Mouse (Mus musculus) forebrain, embryonic 11.5 days (tissue): ENCODE measurements around the gene Kdm4b. TPM values are rescaled to one million over a fixed set of nuclear protein-coding genes. Genes with fewer than 3 reads are reported as not detected.

Experiments used
- ATAC-seq: fragments of 200-750 bp; cut with Nextera tagmentation; replicated peaks from 2 replicates; pipeline ENCODE4 v1.8.0; 2017; ENCODE audit warnings: moderate TSS enrichment; ENCODE audit not compliant: low FRiP score
- DNase-seq: peaks from one replicate; pipeline ENCODE4 v3.0.0-alpha.2; 2017; ENCODE audit warnings: low spot score
- H3K27ac ChIP-seq: fragments of 300-500 bp; sonication (generic); 2 replicates; pipeline ENCODE4 v1.5.1; 2014; ENCODE audit warnings: low read depth, low read length
- H3K27me3 ChIP-seq: fragments of 300-500 bp; sonication (generic); 2 replicates; pipeline ENCODE4 v1.6.1; 2014; ENCODE audit warnings: mild to moderate bottlenecking, low read length, mixed read lengths; ENCODE audit not compliant: control insufficient read depth, insufficient read depth
- H3K36me3 ChIP-seq: fragments of 300-500 bp; sonication (generic); 2 replicates; pipeline ENCODE4 v1.6.1; 2014; ENCODE audit warnings: mild to moderate bottlenecking, low read length, moderate library complexity, mixed read lengths; ENCODE audit not compliant: control insufficient read depth, insufficient read depth
- H3K4me1 ChIP-seq: fragments of 300-500 bp; sonication (generic); replicated peaks from 2 replicates; pipeline ENCODE4 v1.6.1; 2014; ENCODE audit warnings: low read length, mixed read lengths; ENCODE audit not compliant: control insufficient read depth, insufficient read depth
- H3K4me2 ChIP-seq: fragments of 300-500 bp; sonication (generic); 2 replicates; pipeline ENCODE4 v1.6.1; 2014; ENCODE audit warnings: low read depth, mild to moderate bottlenecking, low read length, moderate library complexity, mixed read lengths; ENCODE audit not compliant: severe bottlenecking
- H3K4me3 ChIP-seq: fragments of 300-500 bp; sonication (generic); 2 replicates; pipeline ENCODE4 v1.5.1; 2014; ENCODE audit warnings: low read depth, low read length
- H3K9ac ChIP-seq: fragments of 300-500 bp; sonication (generic); 2 replicates; pipeline ENCODE4 v1.6.1; 2014; ENCODE audit warnings: low read length
- H3K9me3 ChIP-seq: fragments of 300-500 bp; sonication (generic); 2 replicates; pipeline ENCODE4 v1.6.1; 2016; ENCODE audit warnings: low read length, mixed read lengths; ENCODE audit not compliant: control insufficient read depth
- WGBS: fragments of 180-500 bp; shearing (Covaris S2); extraction: QIAGEN DNeasy Blood & Tissue Kit; methylation state at CpG from one replicate; pipeline ENCODE4 v1.1.7; 2014; 5-methylcytosine and 5-hydroxymethylcytosine counted together
- polyA plus RNA-seq: library from polyadenylated mRNA; unstranded; fragments of >200 nt; fragmentation: Nextera tagmentation; extraction: Ambion mirVana; gene quantifications from 2 replicates; pipeline ENCODE4 v1.2.1, GENCODE M21; 2014

Gene Kdm4b
- polyA plus RNA-seq, 1 experiment from 2014 or later: 52.1 TPM

DNA sequence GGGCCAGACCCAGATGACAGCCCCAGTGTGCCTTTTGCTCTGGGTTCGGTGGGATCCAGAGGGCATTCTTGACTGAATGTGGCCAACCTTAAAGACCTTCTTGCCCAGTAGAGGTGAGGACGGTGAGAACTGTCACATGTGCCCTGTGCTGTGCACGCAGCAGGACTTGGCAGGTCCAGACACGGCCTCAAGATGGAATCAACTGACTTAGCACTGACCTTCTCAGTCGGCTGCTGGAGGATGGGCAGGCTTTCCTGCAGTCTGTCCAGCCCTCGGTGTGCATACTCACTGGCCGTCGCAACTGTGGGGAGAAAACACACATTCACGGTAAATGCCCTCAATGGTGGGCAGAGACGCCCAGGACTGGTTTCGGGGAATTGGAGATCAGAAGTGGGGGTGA is 39.9 kb upstream of the Kdm4b start:
- Histone ChIP-seq H3K27ac (no peak overlapping the region), H3K9me3 (no peaks in the 10 kb centered on the region), H3K36me3 (no peaks in the 10 kb centered on the region; the same call in 1 of the 2 replicates), H3K4me2 (no peak overlapping the region), H3K4me3 (no peak overlapping the region), H3K27me3 (no peaks in the 10 kb centered on the region), H3K9ac (no peak overlapping the region), H3K4me1 (peaks cover 19% of the 10 kb centered on the region; the same call in 1 of the 2 replicates)
- no peak for DNase-seq
- no peak for ATAC-seq
- 93% methylated on average over 11 of the region's 11 CpGs for WGBS

DNA sequence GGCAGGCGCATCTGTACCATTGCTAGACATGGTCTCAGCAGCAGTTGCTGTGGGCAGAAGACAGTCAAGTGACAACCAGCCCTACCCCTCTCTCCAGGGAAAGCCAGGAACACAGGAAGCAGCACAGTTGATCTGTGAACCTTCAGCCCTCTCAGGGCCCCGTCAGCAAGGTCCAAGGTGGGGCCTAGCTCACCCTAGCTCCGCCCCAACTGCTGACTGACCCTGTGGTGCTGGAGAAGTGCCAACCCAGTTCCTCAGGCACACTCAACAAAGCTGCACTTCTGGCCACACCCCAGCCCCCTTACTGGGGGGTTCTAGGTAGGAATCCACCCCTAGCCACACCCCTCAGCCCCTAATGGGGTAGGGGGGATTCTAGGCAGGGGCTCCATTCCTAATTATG is 38.0 kb upstream of the Kdm4b start:
- WGBS: 67% methylated on average over 3 of the region's 3 CpGs
- Histone ChIP-seq H3K27ac (no peak overlapping the region), H3K27me3 (no peaks in the 10 kb centered on the region), H3K9me3 (no peaks in the 10 kb centered on the region), H3K4me2 (no peak overlapping the region), H3K4me3 (no peak overlapping the region), H3K9ac (no peak overlapping the region), H3K36me3 (no peaks in the 10 kb centered on the region; the same call in 1 of the 2 replicates), H3K4me1 (peaks cover 23% of the 10 kb centered on the region)
- no peak for DNase-seq
- no peak for ATAC-seq

DNA sequence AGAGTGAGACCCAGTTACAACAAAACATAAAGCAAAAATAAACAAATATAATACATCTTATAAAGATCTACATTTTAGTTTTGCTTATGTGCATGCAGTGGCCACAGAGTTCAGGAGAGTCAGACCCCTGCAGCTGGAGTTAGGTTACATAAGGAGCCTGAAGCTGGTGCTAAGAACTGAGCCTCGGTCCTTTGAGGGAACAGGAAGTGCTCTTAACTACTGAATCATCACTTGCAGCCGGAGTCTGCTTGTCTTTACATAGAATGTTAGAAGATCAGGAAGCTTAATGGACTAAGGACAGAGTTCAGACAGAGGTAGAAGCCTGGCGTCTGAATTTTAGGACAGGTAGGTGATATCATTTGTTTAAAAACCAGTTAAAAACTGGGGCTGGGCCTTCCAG is 37.0 kb upstream of the Kdm4b start:
- peaks cover 23% of the 10 kb centered on the region for H3K4me1 ChIP-seq

DNA sequence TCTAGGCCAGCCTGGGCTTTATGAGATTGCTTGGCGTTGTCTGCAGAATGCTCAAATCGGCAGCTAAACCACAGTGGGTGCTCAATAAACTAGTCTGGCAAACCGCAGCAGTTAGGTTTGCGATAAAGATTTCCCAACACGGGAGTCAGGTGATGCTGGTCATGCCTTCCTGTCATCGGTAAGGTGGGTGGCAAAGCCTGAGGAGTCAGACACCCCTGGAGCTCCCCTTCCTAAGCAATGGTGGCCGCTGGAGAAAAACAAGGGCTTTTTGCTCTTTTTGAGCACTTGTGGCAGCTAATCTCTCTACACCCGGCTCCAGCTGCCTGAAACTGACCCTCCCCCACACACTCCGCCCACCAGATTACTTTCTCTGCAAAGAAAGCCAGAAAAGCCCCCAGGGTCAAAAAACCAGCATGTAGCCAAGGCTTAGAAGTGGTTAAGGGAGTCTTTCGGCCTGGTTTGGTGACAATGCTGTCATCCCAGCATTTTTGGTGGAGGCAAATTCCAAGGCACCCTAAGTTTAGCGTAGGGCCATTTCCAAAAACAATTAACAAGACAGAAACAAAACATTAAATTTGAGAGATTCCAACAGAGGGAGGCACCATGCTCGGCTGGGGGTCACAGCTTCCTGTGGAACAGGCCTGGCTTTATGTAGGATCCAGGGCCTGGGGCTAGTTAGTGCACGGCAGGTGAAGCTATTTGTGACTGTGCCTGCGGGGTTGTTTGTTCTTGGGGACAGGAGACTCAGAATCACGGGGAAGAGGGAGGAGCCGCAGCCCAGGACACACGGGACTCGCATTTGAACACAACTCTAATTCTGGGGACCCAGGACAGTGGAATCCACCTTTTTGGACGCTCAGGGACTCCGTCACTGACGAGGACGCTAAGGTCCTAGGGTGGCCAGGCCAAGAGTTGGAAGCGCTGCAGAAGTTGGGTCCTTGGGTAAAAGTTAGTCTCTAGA is 36.2 kb upstream of the Kdm4b start:
- peak; percentile 26 for ATAC-seq
- DNase-seq: peak; percentile 80
- no peaks in the 10 kb centered on the region for H3K9me3 ChIP-seq
- peak overlapping the region; percentile 88 for H3K27ac ChIP-seq
- peak overlapping the region; percentile 59 for H3K9ac ChIP-seq
- H3K4me2 ChIP-seq: peak overlapping the region; percentile 72
- H3K4me3 ChIP-seq: peak overlapping the region; percentile 39
- H3K36me3 ChIP-seq: no peaks in the 10 kb centered on the region; the same call in 1 of the 2 replicates
- no peaks in the 10 kb centered on the region for H3K27me3 ChIP-seq
- H3K4me1 ChIP-seq: peaks cover 23% of the 10 kb centered on the region
- 2% methylated on average over 23 of the region's 23 CpGs for WGBS

More for the DNA sequence above, 37.0 kb upstream of the Kdm4b start:
- H3K4me3 ChIP-seq: peak overlapping the region; percentile 39; the same call in 1 of the 2 replicates
- ATAC-seq (no peak), DNase-seq (no peak)
- H3K4me2 ChIP-seq: peak overlapping the region; percentile 72
- WGBS: 45% methylated on average over 3 of the region's 3 CpGs
- no peaks in the 10 kb centered on the region for H3K9me3 ChIP-seq
- peak overlapping the region; percentile 88 for H3K27ac ChIP-seq
- H3K36me3 ChIP-seq: no peaks in the 10 kb centered on the region; the same call in 1 of the 2 replicates
- peak overlapping the region; percentile 59 for H3K9ac ChIP-seq
- no peaks in the 10 kb centered on the region for H3K27me3 ChIP-seq

DNA sequence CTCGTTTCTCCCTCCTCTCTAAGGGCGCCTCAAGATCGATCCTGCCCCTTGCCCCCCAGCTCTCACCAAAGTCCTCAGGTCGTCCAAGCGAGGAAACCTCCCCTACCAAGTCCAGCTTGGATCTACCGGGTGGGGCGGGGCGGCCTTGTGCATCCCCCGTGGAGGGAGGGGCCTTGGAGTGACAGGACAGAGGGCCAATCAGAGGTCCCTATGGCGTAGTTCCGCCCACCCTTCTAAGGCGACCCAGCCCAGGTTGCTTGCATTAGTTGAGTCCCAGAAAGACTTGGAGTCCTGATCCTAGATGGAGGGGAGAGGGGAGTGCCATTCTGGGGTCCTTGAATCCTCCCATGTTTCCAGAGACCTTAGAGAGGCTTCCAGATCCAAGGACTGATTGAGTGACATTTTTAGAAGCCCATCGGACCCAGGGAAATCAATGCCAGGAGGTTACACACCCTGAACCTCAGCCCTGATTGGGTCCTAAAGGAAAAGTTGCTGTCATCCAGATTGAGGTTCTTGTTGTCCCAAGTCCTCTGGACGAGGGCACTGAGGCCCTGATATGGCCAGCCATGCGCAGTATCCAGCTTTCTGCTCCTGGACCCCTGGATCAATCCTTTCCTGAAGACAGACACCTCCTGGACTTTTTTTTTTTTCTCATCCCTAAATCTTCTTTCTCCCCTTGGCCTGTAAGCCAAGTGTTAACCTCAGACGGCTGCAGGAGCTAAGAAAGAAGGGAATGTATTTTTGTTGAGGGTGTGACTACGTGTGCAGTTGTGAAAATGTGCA is 35.3 kb upstream of the Kdm4b start:
- peak overlapping the region; percentile 72 for H3K4me2 ChIP-seq
- H3K27me3 ChIP-seq: no peaks in the 10 kb centered on the region
- H3K4me3 ChIP-seq: peak overlapping the region; percentile 39
- ATAC-seq (peak; percentile 83), DNase-seq (peak; percentile 94)
- no peaks in the 10 kb centered on the region; the same call in 1 of the 2 replicates for H3K36me3 ChIP-seq
- H3K4me1 ChIP-seq: peaks cover 23% of the 10 kb centered on the region
- H3K9ac ChIP-seq: peak overlapping the region; percentile 59
- H3K9me3 ChIP-seq: no peaks in the 10 kb centered on the region
- WGBS: 3% methylated on average over 17 of the region's 17 CpGs
- peak overlapping the region; percentile 88 for H3K27ac ChIP-seq

DNA sequence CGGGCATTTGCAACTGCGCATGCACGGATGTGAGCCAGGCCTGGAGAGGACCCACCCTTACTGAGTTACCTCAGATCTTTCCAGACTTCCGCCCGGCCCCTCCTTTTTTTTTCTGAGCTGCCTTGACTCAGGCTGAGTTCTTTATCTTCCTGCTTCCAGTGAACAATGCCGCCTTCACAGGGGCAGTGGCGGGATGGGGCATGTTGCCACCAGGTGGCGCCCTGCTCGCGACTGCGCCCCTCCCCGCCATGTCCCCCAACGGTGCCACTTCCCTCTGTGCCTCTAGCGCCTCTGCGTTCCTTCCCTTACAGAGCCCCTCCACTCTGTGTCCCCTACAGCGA is 34.7 kb upstream of the Kdm4b start:
- no peaks in the 10 kb centered on the region for H3K27me3 ChIP-seq
- peak overlapping the region; percentile 39; the same call in 1 of the 2 replicates for H3K4me3 ChIP-seq
- under 1% methylated on average over 16 of the region's 16 CpGs for WGBS
- H3K27ac ChIP-seq: peak overlapping the region; percentile 88
- H3K36me3 ChIP-seq: no peaks in the 10 kb centered on the region
- ATAC-seq (peak; percentile 86), DNase-seq (peak; percentile 94)
- peaks cover 23% of the 10 kb centered on the region for H3K4me1 ChIP-seq
- H3K4me2 ChIP-seq: peak overlapping the region; percentile 72
- peak overlapping the region; percentile 14 for H3K9ac ChIP-seq
- H3K9me3 ChIP-seq: no peaks in the 10 kb centered on the region

DNA sequence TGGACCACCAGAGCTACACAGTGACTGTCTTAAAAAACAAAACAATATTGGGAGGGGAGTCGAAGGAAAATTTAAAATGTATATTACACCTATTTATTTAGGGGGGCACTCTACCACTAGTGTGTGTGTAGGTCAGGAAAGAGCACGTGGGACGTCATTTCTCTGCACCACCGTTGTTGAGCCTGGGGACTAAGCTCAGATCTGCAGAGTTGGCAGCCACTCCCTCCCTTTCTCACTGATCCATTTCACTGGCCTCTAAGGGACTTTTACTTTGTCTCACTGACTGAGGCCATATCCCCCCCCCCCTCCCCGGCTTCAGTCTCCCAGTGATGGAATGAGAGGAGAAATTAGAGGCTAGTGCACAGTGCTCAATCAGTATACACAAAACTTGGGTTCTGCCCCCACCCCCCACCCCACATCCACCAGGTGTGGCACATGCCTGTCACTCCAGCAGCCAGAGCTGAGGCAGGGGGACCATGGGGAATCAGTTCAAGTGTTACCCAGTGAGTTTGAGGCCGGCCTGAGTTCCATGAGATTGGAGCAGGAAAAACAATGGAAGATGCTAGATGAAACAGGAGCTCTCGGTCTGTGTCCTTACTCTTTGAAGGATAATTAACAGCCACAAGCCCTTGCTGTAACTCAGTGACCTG is 33.9 kb upstream of the Kdm4b start:
- peak overlapping the region; percentile 88; the same call in 1 of the 2 replicates for H3K27ac ChIP-seq
- H3K9me3 ChIP-seq: no peaks in the 10 kb centered on the region
- H3K4me2 ChIP-seq: peak overlapping the region; percentile 72; the same call in 1 of the 2 replicates
- H3K27me3 ChIP-seq: no peaks in the 10 kb centered on the region
- no peak for DNase-seq
- H3K4me3 ChIP-seq: no peak overlapping the region; the same call in 1 of the 2 replicates
- no peak overlapping the region; the same call in 1 of the 2 replicates for H3K9ac ChIP-seq
- 61% methylated on average over 7 of the region's 7 CpGs for WGBS
- no peaks in the 10 kb centered on the region for H3K36me3 ChIP-seq
- peaks cover 23% of the 10 kb centered on the region for H3K4me1 ChIP-seq
- ATAC-seq: no peak
